Mouse (Mus musculus): ENCODE results near the gene Cyth4. TPM values are rescaled to one million over a fixed set of nuclear protein-coding genes. Genes with fewer than 3 reads are reported as not detected.

Cyth4 gene
- polyA plus RNA-seq, 1 experiment from 2014 or later: 5.4 TPM

DNA sequence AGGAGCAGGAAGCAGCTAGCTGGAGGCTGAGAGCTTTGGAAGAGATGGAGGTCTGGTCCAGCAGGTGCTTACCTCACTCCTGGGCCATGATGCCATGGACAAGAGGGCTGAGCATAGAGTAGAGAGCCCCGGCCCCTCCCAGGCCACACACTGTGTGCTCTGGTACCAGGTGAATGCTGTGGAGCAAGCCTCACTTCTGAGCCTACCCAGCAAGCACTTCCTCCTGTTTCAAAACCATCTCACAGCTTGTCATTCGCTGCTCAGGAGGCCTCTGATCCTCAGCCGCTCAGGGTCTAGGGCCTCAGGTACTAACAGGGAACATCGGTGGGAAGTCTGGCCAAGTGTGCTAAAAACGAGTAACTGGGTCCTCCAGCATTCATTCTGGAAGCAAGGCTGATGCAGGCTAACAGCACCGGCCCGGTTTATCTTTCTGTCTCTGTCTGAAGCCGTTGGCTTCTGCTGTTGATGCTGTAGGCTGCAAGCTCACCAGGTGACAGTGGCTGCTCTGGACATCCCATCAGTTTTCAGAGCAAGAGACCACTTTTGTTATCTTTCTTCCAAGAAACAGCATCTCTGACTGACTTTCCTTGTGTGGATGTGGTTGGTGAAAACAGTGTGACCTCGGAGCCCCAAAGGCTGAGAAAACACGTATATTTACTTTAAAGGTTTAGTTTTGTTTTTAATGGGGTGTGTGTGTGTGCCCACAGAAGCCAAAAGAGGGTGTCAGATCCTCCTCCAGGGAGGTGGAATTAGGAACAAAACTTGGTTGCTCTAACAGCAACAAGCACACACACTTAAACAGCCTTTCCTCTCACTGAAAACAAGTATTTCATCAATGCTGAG is 38.9 kb upstream of the Cyth4 start:
- no peak overlapping the region for H3K4me2 ChIP-seq (ENCODE audit: low read length)
- H3K4me3 ChIP-seq (replicated peaks; ENCODE audit: low read depth, low read length): no peak overlapping the region
- DNase-seq (ENCODE audit: low spot score) (no peak), ATAC-seq (replicated peaks; ENCODE audit: low FRiP score, low read depth) (no peak)
- no peaks in the 10 kb centered on the region for H3K36me3 ChIP-seq (ENCODE audit: insufficient read depth, low read length)
- H3K4me1 ChIP-seq (replicated peaks; ENCODE audit: insufficient read depth, low read length): no peaks in the 10 kb centered on the region
- no peak overlapping the region for H3K27ac ChIP-seq
- H3K9me3 ChIP-seq (replicated peaks; ENCODE audit: low read length): no peaks in the 10 kb centered on the region; the same call in 1 of the 2 replicates
- WGBS: 57% methylated on average over 10 of the region's 10 CpGs
- H3K9ac ChIP-seq (ENCODE audit: low read depth, low read length): no peak overlapping the region
- no peak for TF ChIP-seq CTCF (IDR thresholded peaks at IDR 0.05; ENCODE audit: low read depth)
- no peaks in the 10 kb centered on the region for H3K27me3 ChIP-seq (ENCODE audit: insufficient read depth, low read length)

DNA sequence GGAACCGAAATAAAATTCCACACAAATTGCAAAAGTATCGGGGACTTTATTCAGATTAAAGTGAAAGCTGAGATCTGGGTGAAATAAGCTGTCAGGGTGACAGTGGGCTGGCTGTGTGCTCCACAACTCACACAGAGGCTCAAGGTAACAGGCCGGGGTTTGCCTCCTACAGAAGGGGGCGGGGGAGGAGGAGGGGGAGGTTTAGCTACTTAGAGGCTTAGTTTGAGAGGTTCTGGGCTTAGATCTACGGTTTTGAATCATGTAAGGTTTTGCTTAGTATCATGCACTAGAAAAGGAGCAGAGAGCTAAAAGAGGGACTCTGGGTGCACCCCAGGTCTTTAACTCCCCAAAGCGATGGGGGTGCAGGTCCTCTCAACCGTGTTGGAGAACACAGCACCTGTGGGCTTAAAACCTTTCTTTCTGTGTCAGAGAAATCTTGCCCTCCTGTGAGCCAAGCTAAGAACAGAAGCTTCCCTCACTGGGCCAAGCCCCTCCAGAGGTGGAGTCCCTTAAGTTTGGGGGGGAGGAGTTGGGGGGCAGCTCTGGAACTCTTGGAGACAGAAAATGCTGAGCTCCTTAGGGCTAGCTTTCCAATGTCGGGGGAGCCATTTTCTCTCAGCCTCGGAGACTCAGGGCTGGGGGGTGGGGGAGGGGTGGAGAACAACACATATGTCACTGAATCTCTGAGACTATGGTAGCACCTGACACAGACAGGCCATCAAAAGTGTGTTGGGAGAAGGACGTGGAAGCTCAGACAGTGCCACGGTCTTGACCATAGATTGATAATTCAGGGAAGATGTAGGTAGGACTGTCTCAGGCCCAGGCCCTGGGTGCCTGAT is 37.5 kb upstream of the Cyth4 start:
- H3K9me3 ChIP-seq (replicated peaks; ENCODE audit: low read length): no peaks in the 10 kb centered on the region
- 52% methylated on average over 11 of the region's 11 CpGs for WGBS
- DNase-seq (ENCODE audit: low spot score): no peak

DNA sequence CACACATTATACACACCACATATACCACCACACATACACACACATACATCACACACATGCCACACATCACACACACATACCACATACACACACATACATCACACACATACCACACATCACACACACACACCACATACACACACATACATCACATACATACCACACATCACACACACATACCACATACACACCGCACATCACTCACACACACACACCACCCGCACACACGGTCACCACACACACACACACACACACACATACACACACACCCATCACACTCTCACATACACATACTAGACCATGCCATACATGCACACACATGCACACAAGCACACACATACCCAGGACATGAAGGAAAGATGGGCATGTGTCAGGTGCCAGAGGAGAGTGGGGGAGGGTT is 33.5 kb upstream of the Cyth4 start:
- H3K36me3 ChIP-seq (ENCODE audit: insufficient read depth, low read length): no peaks in the 10 kb centered on the region
- ATAC-seq (replicated peaks; ENCODE audit: low FRiP score, low read depth) (no peak), DNase-seq (ENCODE audit: low spot score) (no peak)
- no peak overlapping the region for H3K4me2 ChIP-seq (ENCODE audit: low read length)
- H3K4me3 ChIP-seq (replicated peaks; ENCODE audit: low read depth, low read length): no peak overlapping the region
- no peak for TF ChIP-seq CTCF (IDR thresholded peaks at IDR 0.05; ENCODE audit: low read depth)
- WGBS: 92% methylated on average over 3 of the region's 3 CpGs
- no peaks in the 10 kb centered on the region for H3K9me3 ChIP-seq (replicated peaks; ENCODE audit: low read length)
- H3K27me3 ChIP-seq (ENCODE audit: insufficient read depth, low read length): no peaks in the 10 kb centered on the region
- no peaks in the 10 kb centered on the region for H3K4me1 ChIP-seq (replicated peaks; ENCODE audit: insufficient read depth, low read length)
- no peak overlapping the region for H3K9ac ChIP-seq (ENCODE audit: low read depth, low read length)
- H3K27ac ChIP-seq: no peak overlapping the region

More for the DNA sequence above, 37.5 kb upstream of the Cyth4 start:
- H3K4me3 ChIP-seq (replicated peaks; ENCODE audit: low read depth, low read length): no peak overlapping the region
- H3K9ac ChIP-seq (ENCODE audit: low read depth, low read length): no peak overlapping the region
- no peak for ATAC-seq (replicated peaks; ENCODE audit: low FRiP score, low read depth)
- no peak overlapping the region for H3K27ac ChIP-seq
- no peak overlapping the region for H3K4me2 ChIP-seq (ENCODE audit: low read length)
- H3K4me1 ChIP-seq (replicated peaks; ENCODE audit: insufficient read depth, low read length): no peaks in the 10 kb centered on the region
- no peaks in the 10 kb centered on the region for H3K36me3 ChIP-seq (ENCODE audit: insufficient read depth, low read length)
- no peaks in the 10 kb centered on the region for H3K27me3 ChIP-seq (ENCODE audit: insufficient read depth, low read length)
- no peak for TF ChIP-seq CTCF (IDR thresholded peaks at IDR 0.05; ENCODE audit: low read depth)

DNA sequence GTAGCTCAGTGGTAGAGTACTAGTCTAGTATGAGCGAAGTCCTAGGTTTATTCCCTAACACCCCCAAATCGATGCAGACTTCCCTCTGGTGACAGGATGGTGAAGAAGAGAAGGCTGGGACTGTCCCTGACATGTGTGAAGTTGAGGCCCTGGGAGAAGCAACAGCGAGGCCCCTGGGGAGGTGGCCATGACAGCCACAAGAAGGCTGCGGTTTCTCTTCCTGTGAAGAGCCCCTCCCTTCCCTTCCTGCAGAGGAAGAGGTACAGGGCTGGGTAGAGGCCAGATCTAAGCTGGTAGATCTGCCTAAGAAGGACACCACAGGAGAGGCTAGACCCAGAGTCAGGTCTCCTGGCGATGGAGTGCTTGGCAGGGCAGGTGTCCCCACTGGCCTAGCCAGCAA is 32.9 kb upstream of the Cyth4 start:
- WGBS: 72% methylated on average over 5 of the region's 5 CpGs
- no peak overlapping the region for H3K9ac ChIP-seq (ENCODE audit: low read depth, low read length)
- no peak for DNase-seq (ENCODE audit: low spot score)
- no peaks in the 10 kb centered on the region for H3K9me3 ChIP-seq (replicated peaks; ENCODE audit: low read length)
- ATAC-seq (replicated peaks; ENCODE audit: low FRiP score, low read depth): no peak
- TF ChIP-seq CTCF (IDR thresholded peaks at IDR 0.05; ENCODE audit: low read depth): no peak
- no peak overlapping the region for H3K27ac ChIP-seq
- H3K4me3 ChIP-seq (replicated peaks; ENCODE audit: low read depth, low read length): no peak overlapping the region
- H3K27me3 ChIP-seq (ENCODE audit: insufficient read depth, low read length): no peaks in the 10 kb centered on the region
- H3K4me1 ChIP-seq (replicated peaks; ENCODE audit: insufficient read depth, low read length): no peaks in the 10 kb centered on the region
- no peaks in the 10 kb centered on the region for H3K36me3 ChIP-seq (ENCODE audit: insufficient read depth, low read length)
- H3K4me2 ChIP-seq (ENCODE audit: low read length): no peak overlapping the region

DNA sequence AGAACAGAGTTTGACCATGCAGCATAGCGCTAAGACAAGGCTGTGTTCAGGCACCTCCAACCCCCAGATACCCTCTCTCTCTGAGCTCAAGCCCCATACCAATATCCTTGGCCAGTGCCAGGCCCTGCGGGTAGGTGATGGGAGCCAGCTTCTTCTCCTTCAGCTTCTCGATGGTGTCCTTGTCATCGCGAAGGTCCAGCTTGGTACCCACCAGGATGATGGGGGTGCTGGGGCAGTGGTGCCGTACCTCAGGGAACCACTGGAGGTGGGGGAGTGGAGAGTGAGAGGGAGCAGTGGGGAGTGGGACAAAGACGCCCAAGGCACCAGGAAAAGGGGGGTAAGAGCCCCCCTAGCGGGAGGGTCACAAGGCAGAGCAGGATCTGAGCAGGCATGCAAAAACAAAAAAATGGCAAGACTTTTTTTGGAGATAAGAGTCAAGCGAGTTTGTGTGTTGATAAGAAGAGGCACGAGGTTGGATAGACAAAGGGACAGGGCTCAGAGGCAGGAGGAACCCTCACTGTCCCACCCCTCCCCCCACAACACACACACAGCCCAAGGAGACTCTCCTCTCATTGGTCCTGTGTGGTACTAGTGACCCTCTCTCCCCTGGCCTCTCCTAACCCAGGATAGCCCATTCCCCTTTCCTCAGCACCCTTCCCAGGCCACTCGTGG is 31.9 kb upstream of the Cyth4 start:
- no peak for TF ChIP-seq CTCF (IDR thresholded peaks at IDR 0.05; ENCODE audit: low read depth)
- ATAC-seq (replicated peaks; ENCODE audit: low FRiP score, low read depth): no peak
- 77% methylated on average over 11 of the region's 11 CpGs for WGBS

DNA sequence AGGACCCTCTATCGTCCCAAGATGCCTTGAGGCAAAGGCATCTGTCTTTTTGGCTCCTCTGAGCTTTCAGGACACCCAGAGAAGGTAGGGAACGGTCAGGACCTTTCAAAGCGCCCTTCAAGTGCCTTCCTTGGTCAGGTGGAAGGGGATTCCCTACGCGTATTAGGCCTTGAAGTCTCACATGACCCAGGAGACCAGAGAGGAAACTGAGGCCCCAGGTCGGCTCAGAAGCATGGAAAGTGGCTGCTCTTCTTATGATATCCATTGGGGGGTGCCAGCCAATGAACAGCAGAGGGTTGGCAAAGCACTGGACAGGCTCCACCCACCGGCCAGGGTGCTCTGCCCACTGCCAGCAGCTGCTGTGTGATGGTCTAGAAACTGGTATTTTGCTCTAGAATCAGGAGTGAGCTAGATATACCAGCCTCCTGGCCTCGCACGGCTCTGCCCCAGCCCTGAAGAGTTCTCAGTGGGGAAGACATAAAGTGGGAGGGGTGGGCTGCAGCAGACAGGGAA is 29.2 kb upstream of the Cyth4 start:
- Histone ChIP-seq H3K9me3 (replicated peaks; ENCODE audit: low read length) (no peaks in the 10 kb centered on the region), H3K27ac (no peak overlapping the region), H3K27me3 (ENCODE audit: insufficient read depth, low read length) (no peaks in the 10 kb centered on the region), H3K4me2 (ENCODE audit: low read length) (no peak overlapping the region), H3K36me3 (ENCODE audit: insufficient read depth, low read length) (no peaks in the 10 kb centered on the region), H3K9ac (ENCODE audit: low read depth, low read length) (no peak overlapping the region), H3K4me1 (replicated peaks; ENCODE audit: insufficient read depth, low read length) (no peaks in the 10 kb centered on the region), H3K4me3 (replicated peaks; ENCODE audit: low read depth, low read length) (no peak overlapping the region)
- no peak for TF ChIP-seq CTCF (IDR thresholded peaks at IDR 0.05; ENCODE audit: low read depth)
- DNase-seq (ENCODE audit: low spot score) (no peak), ATAC-seq (replicated peaks; ENCODE audit: low FRiP score, low read depth) (no peak)
- 70% methylated on average over 9 of the region's 9 CpGs for WGBS

More for the DNA sequence above, 31.9 kb upstream of the Cyth4 start:
- Histone ChIP-seq H3K27ac (no peak overlapping the region), H3K4me2 (ENCODE audit: low read length) (no peak overlapping the region), H3K4me3 (replicated peaks; ENCODE audit: low read depth, low read length) (no peak overlapping the region), H3K9me3 (replicated peaks; ENCODE audit: low read length) (no peaks in the 10 kb centered on the region), H3K9ac (ENCODE audit: low read depth, low read length) (no peak overlapping the region), H3K36me3 (ENCODE audit: insufficient read depth, low read length) (no peaks in the 10 kb centered on the region), H3K4me1 (replicated peaks; ENCODE audit: insufficient read depth, low read length) (no peaks in the 10 kb centered on the region), H3K27me3 (ENCODE audit: insufficient read depth, low read length) (no peaks in the 10 kb centered on the region)
- DNase-seq (ENCODE audit: low spot score): no peak
